Mouse (Mus musculus): ENCODE measurements at regions not wholly inside any gene's neighbourhood (a gene's known extent, or its start where the extent isn't known, plus 50 kb on each side); places are given as distances from the start of the nearest gene placed in this dataset.
A peak's percentile ranks its signal among the peaks of the same experiment; 100 is the strongest.

DNA sequence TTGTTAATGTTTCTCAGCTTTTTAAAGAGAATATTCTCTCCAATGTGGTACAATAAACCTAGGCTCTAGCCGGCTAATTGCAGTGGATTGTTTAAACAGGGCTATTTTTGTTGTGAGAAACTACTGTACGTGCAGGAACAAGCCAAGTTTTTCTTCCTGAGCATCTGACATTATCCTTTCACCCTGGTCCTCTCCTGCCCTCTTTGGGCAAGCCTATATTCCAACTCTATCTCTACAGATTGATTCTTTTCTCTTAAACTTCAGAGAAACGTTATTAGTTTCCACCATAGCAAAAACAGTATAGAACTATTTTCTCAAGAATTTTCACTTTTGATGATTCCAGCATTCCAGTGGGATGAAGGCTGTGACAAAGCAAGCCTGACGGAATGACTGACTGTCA lies 535.2 kb downstream of the Fgf9 start:
- DNase-seq (ENCODE audit: low spot score), result no peak

DNA sequence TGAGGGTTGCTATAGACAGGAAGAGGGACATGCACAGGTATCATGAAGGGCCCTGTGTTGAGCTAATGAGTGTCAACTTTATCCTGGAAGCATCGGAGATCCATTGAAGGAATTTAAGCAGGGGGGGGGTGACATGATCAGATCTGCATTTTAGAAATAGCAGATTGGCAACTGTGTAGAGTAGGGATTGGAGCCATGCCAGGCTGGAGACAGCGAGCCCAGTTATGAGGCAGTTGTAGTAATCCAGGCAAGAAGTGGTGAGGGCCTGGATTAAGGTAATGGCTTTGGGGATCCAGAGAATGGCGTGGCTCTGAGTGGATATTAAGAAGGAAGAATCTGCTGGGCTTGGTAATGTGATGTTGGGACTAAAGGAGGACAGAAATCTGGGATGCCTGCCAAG lies 528.5 kb downstream of the Fgf9 start:
- DNase-seq (ENCODE audit: low spot score), result no peak

GRCm38 (mm10) chr14:58597810-58598209 lies 527.5 kb downstream of the Fgf9 start:
- DNase-seq (ENCODE audit: low spot score), result no peak

- no peak for DNase-seq (ENCODE audit: low spot score)
Observed at GRCm38 (mm10) chr14:58596936-58597335, 526.6 kb downstream of the Fgf9 start.

DNA sequence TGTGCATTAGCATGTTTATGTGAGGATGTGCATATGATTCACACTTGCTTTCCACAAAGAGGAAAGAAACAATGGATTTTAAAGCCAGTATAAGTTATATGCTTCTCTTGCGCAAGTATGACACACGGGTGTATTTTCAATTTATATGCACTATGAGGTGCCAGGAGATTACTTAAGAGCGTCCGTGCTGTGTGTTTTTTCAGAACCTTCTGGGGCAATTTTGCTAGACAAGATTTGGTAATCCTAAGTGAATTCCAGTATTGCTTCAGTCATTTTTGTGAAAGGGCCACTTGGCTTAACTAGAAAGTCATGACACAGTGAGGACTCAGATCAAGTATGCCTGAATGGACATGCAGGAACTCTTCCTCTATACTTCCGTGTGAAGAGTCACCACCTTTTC lies 511.5 kb downstream of the Fgf9 start:
- DNase-seq (ENCODE audit: low spot score), result no peak

DNA sequence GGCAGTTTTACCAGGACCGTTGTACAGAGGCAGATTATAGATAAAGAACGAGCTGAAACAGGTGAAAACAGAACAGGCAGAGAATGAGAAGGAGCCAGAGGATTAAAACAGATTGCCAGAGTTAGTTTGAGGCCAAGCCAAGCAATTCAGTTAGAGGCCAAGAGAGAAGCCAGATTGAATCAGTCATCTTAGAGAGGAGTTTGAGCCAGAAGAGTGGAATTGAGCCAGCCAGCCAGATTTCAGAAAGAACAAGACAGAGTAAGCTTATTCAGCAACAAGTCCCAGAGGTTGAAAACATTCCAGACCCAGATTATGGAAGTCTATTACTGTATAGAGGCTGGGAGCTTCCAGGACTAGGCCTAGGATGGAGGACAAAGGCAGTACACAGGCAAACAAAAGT lies 499.7 kb downstream of the Fgf9 start:
- DNase-seq (ENCODE audit: low spot score), result no peak

- DNase-seq (ENCODE audit: low spot score), result no peak
Observed at GRCm38 (mm10) chr14:58567472-58567871, 497.1 kb downstream of the Fgf9 start.

GRCm38 (mm10) chr14:58563082-58563481 lies 492.7 kb downstream of the Fgf9 start:
- no peak for DNase-seq (ENCODE audit: low spot score)

DNA sequence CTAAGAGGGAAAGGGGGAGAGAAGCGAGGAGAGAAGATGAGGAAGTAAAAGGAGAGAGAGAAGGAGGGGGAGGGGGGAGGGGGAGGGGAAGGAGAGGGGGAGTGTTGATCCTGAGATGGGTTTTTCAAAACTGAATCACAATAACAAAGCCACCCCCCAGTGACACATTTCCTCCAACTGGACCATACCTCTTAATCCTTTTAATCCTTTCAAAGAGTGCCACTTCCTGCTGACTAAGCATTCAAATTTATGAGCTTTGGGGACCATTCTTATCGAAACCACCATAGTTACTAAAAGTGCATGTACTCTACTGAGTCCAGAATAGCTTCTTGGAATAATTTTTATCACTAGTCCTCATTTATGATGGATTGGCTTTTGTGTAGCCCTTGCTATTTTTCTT lies 480.4 kb downstream of the Fgf9 start:
- DNase-seq (ENCODE audit: low spot score), result no peak

GRCm38 (mm10) chr14:58545778-58546177 lies 475.4 kb downstream of the Fgf9 start:
- DNase-seq (ENCODE audit: low spot score), result no peak

DNA sequence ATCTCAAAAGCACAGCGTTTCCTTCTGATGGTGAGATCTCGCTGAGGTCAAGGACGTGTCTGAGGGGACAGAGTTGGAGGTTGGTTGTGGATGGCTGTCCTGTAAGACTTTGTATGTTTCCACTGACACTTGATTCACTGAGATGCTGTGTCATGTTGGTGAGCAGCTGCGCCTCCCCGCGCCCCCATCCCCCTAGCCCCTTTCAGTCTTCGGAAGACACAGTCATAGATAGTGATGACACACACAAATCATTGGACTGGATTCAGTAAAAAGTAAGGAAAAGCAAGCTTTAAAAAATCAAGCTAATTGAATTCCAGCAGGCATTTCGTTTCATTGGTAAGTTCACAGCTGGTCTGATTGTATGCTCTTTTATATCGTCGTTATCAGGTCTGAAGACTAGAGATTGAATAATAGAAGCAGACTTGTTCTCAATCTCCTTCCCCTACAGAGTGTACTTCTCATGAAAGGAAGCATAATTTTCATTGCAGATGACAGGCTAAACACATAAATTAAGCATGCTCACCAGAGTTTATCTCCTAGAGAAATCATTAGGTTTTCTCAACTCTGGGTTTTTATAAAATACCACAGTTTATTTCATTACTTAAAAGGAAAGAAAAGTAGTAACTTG lies 472.9 kb downstream of the Fgf9 start:
- no peak for DNase-seq (ENCODE audit: low spot score)

DNA sequence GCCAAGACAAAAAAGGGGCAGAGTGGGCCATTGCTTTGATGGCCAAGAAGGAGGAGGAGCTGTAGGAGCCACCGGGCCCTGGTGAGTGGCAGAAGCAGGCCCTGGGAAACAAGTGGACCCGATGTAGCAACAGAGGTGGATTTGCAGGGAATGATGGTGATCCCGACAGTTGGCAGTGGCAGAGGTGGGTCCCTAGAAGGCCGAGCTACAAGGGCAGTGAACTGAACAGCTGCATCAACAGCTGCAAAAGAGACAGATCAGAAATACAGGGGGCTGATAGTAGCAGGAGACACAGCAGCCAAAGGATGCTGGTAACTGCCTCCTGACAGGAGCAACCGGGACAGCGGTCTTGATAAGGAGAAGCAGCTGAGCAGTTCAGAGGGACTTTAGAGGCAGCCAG lies 467.8 kb downstream of the Fgf9 start:
- no peak for DNase-seq (ENCODE audit: low spot score)

DNA sequence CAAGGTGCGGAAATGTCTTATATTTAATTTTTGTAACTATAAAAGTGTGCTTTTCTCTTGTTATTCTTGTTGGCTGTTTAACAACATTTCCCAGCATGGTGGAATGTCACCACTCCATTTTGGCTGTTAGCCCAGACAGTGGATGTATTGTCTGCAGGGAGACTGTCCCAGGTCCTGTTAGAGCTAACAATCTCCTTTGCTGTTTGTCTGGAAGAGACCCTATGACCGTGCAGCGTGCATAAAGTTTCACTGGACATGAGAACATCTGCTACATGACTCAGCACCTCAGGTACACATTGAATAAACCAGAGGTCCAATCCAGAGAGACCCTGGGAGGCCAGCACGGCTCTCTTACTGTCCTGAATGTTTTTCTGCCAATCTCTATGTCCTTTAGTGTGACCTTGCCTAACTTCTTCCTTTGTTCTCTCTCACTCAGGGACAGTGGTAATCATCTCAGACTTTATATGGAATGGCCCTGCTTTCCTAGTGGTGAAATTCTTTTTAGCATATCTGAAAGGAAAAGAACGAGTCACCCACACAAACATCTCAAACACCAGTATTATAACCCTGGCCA lies 450.7 kb downstream of the Fgf9 start:
- no peak for DNase-seq (ENCODE audit: low spot score)

DNA sequence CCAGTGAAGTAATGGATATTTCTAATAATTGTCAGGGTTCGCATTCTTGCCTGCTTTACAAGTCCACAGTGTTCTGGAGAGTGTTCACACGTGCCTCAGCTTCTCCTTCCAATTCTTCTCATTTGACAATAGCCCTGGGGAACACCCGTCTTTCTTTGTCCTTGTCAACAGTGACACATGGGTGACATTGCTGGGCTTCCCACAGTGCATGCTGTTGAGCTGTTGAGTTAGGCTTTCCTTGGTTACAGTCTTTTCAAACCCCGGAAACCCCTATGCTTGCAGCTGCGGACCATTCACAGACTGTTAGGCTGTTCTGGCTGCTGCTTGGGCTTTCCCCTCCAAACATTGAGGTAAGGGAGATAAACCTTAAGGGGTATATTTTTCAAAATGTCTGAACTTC lies 450.0 kb downstream of the Fgf9 start:
- DNase-seq (ENCODE audit: low spot score), result no peak

DNA sequence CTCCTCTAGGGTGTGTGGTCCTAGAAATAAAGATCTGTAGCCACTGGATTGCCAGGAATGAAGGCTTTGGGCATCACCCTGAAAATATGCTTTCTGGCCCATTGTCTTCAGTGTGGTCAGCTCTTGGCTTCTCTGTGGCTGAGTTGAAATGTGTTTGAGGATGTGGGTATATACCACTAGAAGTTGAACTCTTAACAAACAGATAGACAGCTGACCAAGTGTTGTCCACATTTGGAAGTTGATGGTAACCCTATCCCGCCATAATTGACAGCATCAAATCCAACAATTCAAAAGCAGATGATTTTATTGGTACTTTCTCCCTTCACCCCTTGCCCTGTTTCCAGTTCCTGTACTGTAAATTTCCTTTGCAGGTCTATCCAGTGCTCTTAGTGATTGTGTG lies 448.7 kb downstream of the Fgf9 start:
- DNase-seq (ENCODE audit: low spot score), result no peak

DNA sequence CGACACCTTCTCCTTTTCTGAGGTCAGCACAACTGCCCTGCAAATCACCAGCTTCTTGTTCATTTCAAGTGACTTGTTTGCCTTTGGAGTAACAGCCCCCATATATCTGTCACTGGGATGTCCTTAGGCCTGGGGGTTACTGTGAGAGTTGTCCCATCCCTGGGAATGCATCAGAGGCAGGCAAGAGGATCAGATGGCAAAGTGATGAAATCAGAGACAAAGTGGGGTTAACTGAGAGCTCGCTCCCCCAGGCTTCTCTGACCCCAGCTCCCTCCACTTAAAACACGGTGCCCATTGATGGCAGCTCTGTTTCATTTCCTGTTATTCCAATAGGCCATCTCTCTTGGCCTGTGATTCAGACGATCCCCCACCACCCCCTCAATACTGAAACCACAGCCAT lies 446.2 kb downstream of the Fgf9 start:
- DNase-seq (ENCODE audit: low spot score), result no peak

- DNase-seq (ENCODE audit: low spot score), result no peak
Observed at GRCm38 (mm10) chr14:58512177-58512576, 441.8 kb downstream of the Fgf9 start.

GRCm38 (mm10) chr14:58511571-58511985 lies 441.2 kb downstream of the Fgf9 start:
- DNase-seq (ENCODE audit: low spot score), result no peak

DNA sequence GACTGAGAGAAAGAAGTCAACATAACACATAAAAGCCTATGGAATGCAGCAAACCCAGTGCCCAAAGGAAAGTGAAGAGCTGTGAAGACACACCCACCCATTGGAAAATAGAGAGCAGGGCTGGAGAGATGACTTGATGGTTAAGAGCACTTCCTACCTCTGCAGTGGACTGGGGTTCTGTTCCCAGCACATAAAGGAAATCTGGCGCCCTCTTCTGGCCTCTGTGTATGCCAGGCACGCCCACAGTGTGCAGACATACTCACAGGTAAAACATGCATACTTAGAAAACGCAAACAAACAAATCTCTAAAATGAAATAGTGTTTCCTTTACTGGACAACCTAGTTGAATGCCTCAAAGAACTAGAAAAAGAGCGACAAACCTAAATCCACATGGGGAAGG lies 440.4 kb downstream of the Fgf9 start:
- no peak for DNase-seq (ENCODE audit: low spot score)

DNA sequence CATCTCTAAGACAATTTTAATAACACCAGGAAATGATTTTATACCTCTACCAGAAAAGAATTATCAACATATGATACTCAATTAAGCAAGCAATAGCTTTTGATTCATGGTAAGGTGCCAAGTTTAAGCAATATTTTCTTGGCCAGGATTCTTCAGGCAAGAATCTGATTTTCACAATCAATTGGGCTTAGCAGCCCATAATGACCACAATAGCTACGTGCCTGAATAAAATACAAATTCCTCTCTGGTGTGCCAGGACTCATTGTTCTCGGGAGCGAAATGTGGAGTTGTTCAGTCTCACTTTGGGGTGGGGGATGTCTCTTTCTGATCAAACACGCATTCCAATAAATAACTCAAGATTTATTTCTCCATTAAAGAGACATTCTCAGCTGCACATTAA lies 438.8 kb downstream of the Fgf9 start:
- DNase-seq (ENCODE audit: low spot score), result no peak

GRCm38 (mm10) chr14:58506490-58506889 lies 436.1 kb downstream of the Fgf9 start:
- DNase-seq (ENCODE audit: low spot score), result peak; percentile 16

- peak; percentile 36 for DNase-seq (ENCODE audit: low spot score)
Observed at GRCm38 (mm10) chr14:58505841-58506240, 435.5 kb downstream of the Fgf9 start.

GRCm38 (mm10) chr14:58502890-58503289 lies 432.5 kb downstream of the Fgf9 start:
- DNase-seq (ENCODE audit: low spot score), result no peak

- DNase-seq (ENCODE audit: low spot score), result no peak
Observed at GRCm38 (mm10) chr14:58500014-58500413, 429.7 kb downstream of the Fgf9 start.
